Mouse (Mus musculus) forebrain, embryonic 13.5 days (tissue): ENCODE results near the gene Adamts4. TPM values are rescaled to one million over a fixed set of nuclear protein-coding genes. Genes with fewer than 3 reads are reported as not detected.
"Not testable (repeated sequence)": the region's sequence is repeated elsewhere in the genome, so short reads cannot be mapped to it uniquely, and the experiment has no call there.

Experiments used
- ATAC-seq: fragments of 200-750 bp; cut with Nextera tagmentation; 2 replicates; pipeline ENCODE4 v1.8.0; 2017
- H3K27ac ChIP-seq: fragments of 300-500 bp; sonication (generic); 2 replicates; pipeline ENCODE4 v1.5.1; 2015; ENCODE audit warnings: inconsistent platforms, mild to moderate bottlenecking, moderate library complexity
- H3K27me3 ChIP-seq: fragments of 300-500 bp; sonication (generic); 2 replicates; pipeline ENCODE4 v1.6.1; 2015; ENCODE audit warnings: mild to moderate bottlenecking, inconsistent platforms
- H3K36me3 ChIP-seq: fragments of 300-500 bp; sonication (generic); 2 replicates; pipeline ENCODE4 v1.6.1; 2015; ENCODE audit warnings: mild to moderate bottlenecking, inconsistent platforms; ENCODE audit not compliant: poor library complexity, severe bottlenecking
- H3K4me1 ChIP-seq: fragments of 300-500 bp; sonication (generic); 2 replicates; pipeline ENCODE4 v1.6.1; 2015; ENCODE audit warnings: inconsistent platforms
- H3K4me2 ChIP-seq: fragments of 300-500 bp; sonication (generic); 2 replicates; pipeline ENCODE4 v1.6.1; 2015; ENCODE audit warnings: inconsistent platforms, mild to moderate bottlenecking, moderate library complexity
- H3K4me3 ChIP-seq: fragments of 300-500 bp; sonication (generic); 2 replicates; pipeline ENCODE4 v1.5.1; 2015; ENCODE audit warnings: mild to moderate bottlenecking, inconsistent platforms
- H3K9ac ChIP-seq: fragments of 300-500 bp; sonication (generic); 2 replicates; pipeline ENCODE4 v1.6.1; 2015; ENCODE audit warnings: mild to moderate bottlenecking, inconsistent platforms
- H3K9me3 ChIP-seq: fragments of 300-500 bp; sonication (generic); replicated peaks from 2 replicates; pipeline ENCODE4 v1.6.1; 2016; ENCODE audit warnings: inconsistent platforms
- WGBS: fragments of 180-500 bp; shearing (Covaris S2); methylation state at CpG from one replicate; pipeline ENCODE4 v1.1.7; 2015; 5-methylcytosine and 5-hydroxymethylcytosine counted together
- polyA plus RNA-seq: library from polyadenylated mRNA; unstranded; fragments of >200 nt; fragmentation: Nextera tagmentation; extraction: Ambion mirVana; gene quantifications from 2 replicates; pipeline ENCODE4 v1.2.1, GENCODE M21; 2015

Adamts4 gene
- polyA plus RNA-seq, 1 experiment from 2014 or later: 7.3 TPM

- H3K4me1 ChIP-seq: no peaks in the 10 kb centered on the region
- peaks cover 48% of the 10 kb centered on the region for H3K36me3 ChIP-seq
- H3K4me2 ChIP-seq: no peak overlapping the region
- 84% methylated on average over 12 of the region's 12 CpGs for WGBS
- no peak overlapping the region for H3K27ac ChIP-seq
- no peak overlapping the region for H3K4me3 ChIP-seq
- H3K27me3 ChIP-seq: no peaks in the 10 kb centered on the region
- ATAC-seq: no peak
- H3K9me3 ChIP-seq: no peaks in the 10 kb centered on the region
- H3K9ac ChIP-seq: no peak overlapping the region
These were observed 17.2 kb upstream of the Adamts4 start for GRCm38 (mm10) chr1:171232800-171233730.

- Histone ChIP-seq H3K27ac (no peak within 1 kb of the TSS), H3K9ac (no peak within 1 kb of the TSS), H3K9me3 (no peaks in the 10 kb centered on the region), H3K36me3 (peaks cover 59% of the 10 kb centered on the region), H3K27me3 (no peaks in the 10 kb centered on the region), H3K4me1 (no peaks in the 10 kb centered on the region), H3K4me3 (no peak within 1 kb of the TSS), H3K4me2 (no peak within 1 kb of the TSS)
- no peak for ATAC-seq
- 94% methylated on average over 14 of the region's 14 CpGs for WGBS
These were observed 16.1 kb upstream of the Adamts4 start, which contains the start of gene Fcer1g for GRCm38 (mm10) chr1:171234126-171234525. TSS of gene Fcer1g (minus strand) at chr1:171234365.

GRCm38 (mm10) chr1:171234538-171234937 is 15.7 kb upstream of the Adamts4 start:
- H3K4me1 ChIP-seq: no peaks in the 10 kb centered on the region
- ATAC-seq: no peak
- no peak overlapping the region for H3K4me2 ChIP-seq
- peaks cover 63% of the 10 kb centered on the region for H3K36me3 ChIP-seq
- H3K27ac ChIP-seq: no peak overlapping the region
- no peaks in the 10 kb centered on the region for H3K27me3 ChIP-seq
- 94% methylated on average over 4 of the region's 4 CpGs for WGBS
- H3K9me3 ChIP-seq: no peaks in the 10 kb centered on the region
- H3K4me3 ChIP-seq: no peak overlapping the region
- no peak overlapping the region for H3K9ac ChIP-seq

GRCm38 (mm10) chr1:171235791-171236190 is 14.4 kb upstream of the Adamts4 start:
- Histone ChIP-seq H3K9ac (no peak overlapping the region), H3K4me3 (no peak overlapping the region), H3K4me1 (no peaks in the 10 kb centered on the region), H3K27ac (no peak overlapping the region), H3K36me3 (peaks cover 76% of the 10 kb centered on the region), H3K9me3 (no peaks in the 10 kb centered on the region), H3K4me2 (no peak overlapping the region), H3K27me3 (no peaks in the 10 kb centered on the region)
- no peak for ATAC-seq
- WGBS: 90% methylated on average over 4 of the region's 4 CpGs

- no peaks in the 10 kb centered on the region for H3K27me3 ChIP-seq
- H3K4me3 ChIP-seq: no peak overlapping the region
- no peaks in the 10 kb centered on the region for H3K9me3 ChIP-seq
- no peak overlapping the region for H3K9ac ChIP-seq
- ATAC-seq: no peak
- peaks cover 91% of the 10 kb centered on the region for H3K36me3 ChIP-seq
- 80% methylated on average over 6 of the region's 6 CpGs for WGBS
- H3K27ac ChIP-seq: no peak overlapping the region
- no peaks in the 10 kb centered on the region for H3K4me1 ChIP-seq
- H3K4me2 ChIP-seq: no peak overlapping the region
These were observed 12.8 kb upstream of the Adamts4 start for GRCm38 (mm10) chr1:171237438-171237837.

GRCm38 (mm10) chr1:171238463-171238862 is 11.8 kb upstream of the Adamts4 start:
- no peak overlapping the region for H3K4me3 ChIP-seq
- H3K27me3 ChIP-seq: no peaks in the 10 kb centered on the region
- no peaks in the 10 kb centered on the region for H3K9me3 ChIP-seq
- ATAC-seq: no peak
- H3K4me1 ChIP-seq: no peaks in the 10 kb centered on the region
- 72% methylated on average over 14 of the region's 14 CpGs for WGBS
- peaks cover 98% of the 10 kb centered on the region for H3K36me3 ChIP-seq
- no peak overlapping the region for H3K9ac ChIP-seq
- no peak overlapping the region for H3K4me2 ChIP-seq
- no peak overlapping the region for H3K27ac ChIP-seq

- Histone ChIP-seq H3K9ac (peak overlapping the region; percentile 16; the same call in 1 of the 2 replicates), H3K4me3 (no peak overlapping the region), H3K4me1 (no peaks in the 10 kb centered on the region), H3K27me3 (no peaks in the 10 kb centered on the region), H3K9me3 (no peaks in the 10 kb centered on the region), H3K27ac (no peak overlapping the region), H3K36me3 (peaks cover 94% of the 10 kb centered on the region), H3K4me2 (no peak overlapping the region)
- 83% methylated on average over 15 of the region's 15 CpGs for whole genome bisulfite sequencing
- no peak for ATAC-seq
These were observed 10.1 kb upstream of the Adamts4 start for GRCm38 (mm10) chr1:171239992-171240744.

GRCm38 (mm10) chr1:171240911-171241310 is 9.3 kb upstream of the Adamts4 start:
- no peak overlapping the region for H3K4me2 ChIP-seq
- peak overlapping the region; percentile 16; the same call in 1 of the 2 replicates for H3K9ac ChIP-seq
- no peaks in the 10 kb centered on the region for H3K27me3 ChIP-seq
- WGBS: 94% methylated on average over 10 of the region's 10 CpGs
- no peak overlapping the region for H3K27ac ChIP-seq
- no peaks in the 10 kb centered on the region for H3K9me3 ChIP-seq
- H3K4me1 ChIP-seq: peaks cover 6% of the 10 kb centered on the region
- no peak for ATAC-seq
- H3K4me3 ChIP-seq: no peak overlapping the region
- H3K36me3 ChIP-seq: peaks cover 90% of the 10 kb centered on the region

GRCm38 (mm10) chr1:171241952-171242351 is 8.3 kb upstream of the Adamts4 start:
- H3K4me2 ChIP-seq, H3K27me3 ChIP-seq, H3K4me3 ChIP-seq, H3K9ac ChIP-seq, ATAC-seq, H3K27ac ChIP-seq, H3K9me3 ChIP-seq: not testable (repeated sequence)
- Histone ChIP-seq H3K4me1 (peaks cover 12% of the 10 kb centered on the region), H3K36me3 (peaks cover 81% of the 10 kb centered on the region)
- 80% methylated on average over 12 of the region's 12 CpGs for whole genome bisulfite sequencing

GRCm38 (mm10) chr1:171245353-171245752 is 4.9 kb upstream of the Adamts4 start:
- Histone ChIP-seq H3K4me1 (peaks cover 37% of the 10 kb centered on the region), H3K4me2 (no peak overlapping the region; the same call in 1 of the 2 replicates), H3K4me3 (no peak overlapping the region), H3K36me3 (peaks cover 47% of the 10 kb centered on the region), H3K27ac (no peak overlapping the region), H3K9ac (no peak overlapping the region), H3K9me3 (no peaks in the 10 kb centered on the region), H3K27me3 (no peaks in the 10 kb centered on the region)
- no peak for ATAC-seq
- 96% methylated on average over 8 of the region's 8 CpGs for WGBS

GRCm38 (mm10) chr1:171246709-171247452 is 3.3 kb upstream of the Adamts4 start:
- under 1% methylated on average over 41 of the region's 41 CpGs for WGBS

More at GRCm38 (mm10) chr1:171246709-171247452, 3.3 kb upstream of the Adamts4 start:
- H3K4me2 ChIP-seq: peak overlapping the region; percentile 73
- H3K36me3 ChIP-seq: peaks cover 31% of the 10 kb centered on the region
- peak; percentile 93 for ATAC-seq
- H3K27ac ChIP-seq: peak overlapping the region; percentile 62
- H3K4me3 ChIP-seq: peak overlapping the region; percentile 75
- H3K27me3 ChIP-seq: no peaks in the 10 kb centered on the region
- H3K4me1 ChIP-seq: peaks cover 53% of the 10 kb centered on the region
- peak overlapping the region; percentile 87 for H3K9ac ChIP-seq
- no peaks in the 10 kb centered on the region for H3K9me3 ChIP-seq
